Mouse (Mus musculus): ENCODE results near the gene Kif17. TPM values are rescaled to one million over a fixed set of nuclear protein-coding genes. Genes with fewer than 3 reads are reported as not detected.

The Kif17 gene
- polyA plus RNA-seq, 1 experiment from 2014 or later: 2.3 TPM

GRCm38 (mm10) chr4:138315781-138316180 is 65.5 kb downstream of the Kif17 start:
- 67% methylated on average over 9 of the region's 9 CpGs for WGBS
- Histone ChIP-seq H3K4me3 (replicated peaks) (no peak overlapping the region), H3K27me3 (no peaks in the 10 kb centered on the region), H3K9ac (no peak overlapping the region), H3K36me3 (peaks cover 68% of the 10 kb centered on the region), H3K4me1 (no peaks in the 10 kb centered on the region), H3K27ac (replicated peaks) (no peak overlapping the region), H3K9me3 (replicated peaks) (no peaks in the 10 kb centered on the region), H3K4me2 (replicated peaks) (no peak overlapping the region)
- no peak for ATAC-seq (ENCODE audit: insufficient number of reproducible peaks, low FRiP score, low TSS enrichment, low read depth)

GRCm38 (mm10) chr4:138316369-138316768 is 66.1 kb downstream of the Kif17 start:
- WGBS: 92% methylated on average over 6 of the region's 6 CpGs
- no peaks in the 10 kb centered on the region for H3K4me1 ChIP-seq
- H3K9me3 ChIP-seq (replicated peaks): no peaks in the 10 kb centered on the region

GRCm38 (mm10) chr4:138318509-138319266 is 68.5 kb downstream of the Kif17 start:
- no peak for ATAC-seq (ENCODE audit: insufficient number of reproducible peaks, low FRiP score, low TSS enrichment, low read depth)
- Histone ChIP-seq H3K9me3 (replicated peaks) (no peaks in the 10 kb centered on the region), H3K4me3 (replicated peaks) (no peak overlapping the region), H3K27ac (replicated peaks) (no peak overlapping the region), H3K4me1 (0 out of 2 replicates have a peak, but pooled peaks cover 2% of the 10 kb centered on the region), H3K36me3 (peaks cover 40% of the 10 kb centered on the region), H3K9ac (no peak overlapping the region), H3K4me2 (replicated peaks) (no peak overlapping the region), H3K27me3 (no peaks in the 10 kb centered on the region)
- WGBS: 50% methylated on average over 6 of the region's 6 CpGs

More at GRCm38 (mm10) chr4:138316369-138316768, 66.1 kb downstream of the Kif17 start:
- Histone ChIP-seq H3K9ac (no peak overlapping the region), H3K4me3 (replicated peaks) (no peak overlapping the region), H3K4me2 (replicated peaks) (no peak overlapping the region), H3K27ac (replicated peaks) (no peak overlapping the region), H3K27me3 (no peaks in the 10 kb centered on the region), H3K36me3 (peaks cover 62% of the 10 kb centered on the region)
- no peak for ATAC-seq (ENCODE audit: insufficient number of reproducible peaks, low FRiP score, low TSS enrichment, low read depth)

GRCm38 (mm10) chr4:138319508-138319907 is 69.3 kb downstream of the Kif17 start:
- no peaks in the 10 kb centered on the region for H3K27me3 ChIP-seq
- H3K4me1 ChIP-seq: 0 out of 2 replicates have a peak, but pooled peaks cover 8% of the 10 kb centered on the region
- ATAC-seq (ENCODE audit: insufficient number of reproducible peaks, low FRiP score, low TSS enrichment, low read depth): no peak
- peaks cover 32% of the 10 kb centered on the region for H3K36me3 ChIP-seq
- 33% methylated on average over 10 of the region's 10 CpGs for WGBS
- H3K27ac ChIP-seq (replicated peaks): no peak overlapping the region
- H3K9ac ChIP-seq: no peak overlapping the region
- H3K4me3 ChIP-seq (replicated peaks): no peak overlapping the region
- no peaks in the 10 kb centered on the region for H3K9me3 ChIP-seq (replicated peaks)
- H3K4me2 ChIP-seq (replicated peaks): no peak overlapping the region

GRCm38 (mm10) chr4:138320711-138321110 is 70.5 kb downstream of the Kif17 start:
- Histone ChIP-seq H3K4me1 (0 out of 2 replicates have a peak, but pooled peaks cover 11% of the 10 kb centered on the region), H3K27ac (replicated peaks) (no peak overlapping the region), H3K4me2 (replicated peaks) (no peak overlapping the region), H3K4me3 (replicated peaks) (no peak overlapping the region), H3K9ac (no peak overlapping the region), H3K9me3 (replicated peaks) (no peaks in the 10 kb centered on the region), H3K27me3 (no peaks in the 10 kb centered on the region), H3K36me3 (peaks cover 20% of the 10 kb centered on the region)
- 78% methylated on average over 11 of the region's 11 CpGs for WGBS
- ATAC-seq (ENCODE audit: insufficient number of reproducible peaks, low FRiP score, low TSS enrichment, low read depth): no peak

GRCm38 (mm10) chr4:138321488-138321887 is 71.3 kb downstream of the Kif17 start:
- H3K4me2 ChIP-seq (replicated peaks): no peak overlapping the region
- no peaks in the 10 kb centered on the region for H3K9me3 ChIP-seq (replicated peaks)
- H3K27ac ChIP-seq (replicated peaks): no peak overlapping the region
- H3K9ac ChIP-seq: no peak overlapping the region
- no peaks in the 10 kb centered on the region for H3K27me3 ChIP-seq
- WGBS: 63% methylated on average over 7 of the region's 7 CpGs
- ATAC-seq (ENCODE audit: insufficient number of reproducible peaks, low FRiP score, low TSS enrichment, low read depth): no peak
- no peak overlapping the region for H3K4me3 ChIP-seq (replicated peaks)
- peaks cover 14% of the 10 kb centered on the region for H3K36me3 ChIP-seq
- H3K4me1 ChIP-seq: peaks cover 14% of the 10 kb centered on the region; the same call in 1 of the 2 replicates

- Histone ChIP-seq H3K9ac (no peak overlapping the region), H3K4me3 (replicated peaks) (no peak overlapping the region)
Measured at GRCm38 (mm10) chr4:138322692-138323091, 72.5 kb downstream of the Kif17 start.

GRCm38 (mm10) chr4:138323753-138324152 is 73.5 kb downstream of the Kif17 start:
- peaks cover 16% of the 10 kb centered on the region; the same call in 1 of the 2 replicates for H3K4me1 ChIP-seq
- WGBS: 64% methylated on average over 4 of the region's 4 CpGs
- 0 out of 2 replicates have a peak overlapping the region, but pooled peaks have one; percentile 9 for H3K9ac ChIP-seq
- no peaks in the 10 kb centered on the region for H3K9me3 ChIP-seq (replicated peaks)
- no peak overlapping the region for H3K4me2 ChIP-seq (replicated peaks)
- H3K36me3 ChIP-seq: no peaks in the 10 kb centered on the region; the same call in 1 of the 2 replicates
- no peak for ATAC-seq (ENCODE audit: insufficient number of reproducible peaks, low FRiP score, low TSS enrichment, low read depth)
- peak overlapping the region; percentile 53; the same call in 1 of the 2 replicates for H3K27ac ChIP-seq (replicated peaks)
- H3K27me3 ChIP-seq: no peaks in the 10 kb centered on the region
- no peak overlapping the region for H3K4me3 ChIP-seq (replicated peaks)

More at GRCm38 (mm10) chr4:138322692-138323091, 72.5 kb downstream of the Kif17 start:
- H3K9me3 ChIP-seq (replicated peaks): no peaks in the 10 kb centered on the region
- no peak overlapping the region for H3K4me2 ChIP-seq (replicated peaks)
- H3K4me1 ChIP-seq: peaks cover 16% of the 10 kb centered on the region; the same call in 1 of the 2 replicates
- no peak for ATAC-seq (ENCODE audit: insufficient number of reproducible peaks, low FRiP score, low TSS enrichment, low read depth)
- no peaks in the 10 kb centered on the region for H3K27me3 ChIP-seq
- H3K27ac ChIP-seq (replicated peaks): no peak overlapping the region
- 54% methylated on average over 4 of the region's 4 CpGs for WGBS
- H3K36me3 ChIP-seq: peaks cover 2% of the 10 kb centered on the region

GRCm38 (mm10) chr4:138324451-138324850 is 74.2 kb downstream of the Kif17 start:
- Histone ChIP-seq H3K27me3 (no peaks in the 10 kb centered on the region), H3K4me3 (replicated peaks) (no peak overlapping the region), H3K9me3 (replicated peaks) (no peaks in the 10 kb centered on the region), H3K4me2 (replicated peaks) (no peak overlapping the region), H3K4me1 (peaks cover 16% of the 10 kb centered on the region; the same call in 1 of the 2 replicates), H3K27ac (replicated peaks) (no peak overlapping the region), H3K9ac (no peak overlapping the region), H3K36me3 (no peaks in the 10 kb centered on the region)
- 97% methylated on average over 3 of the region's 3 CpGs for WGBS
- ATAC-seq (ENCODE audit: insufficient number of reproducible peaks, low FRiP score, low TSS enrichment, low read depth): no peak

GRCm38 (mm10) chr4:138325466-138326076 is 75.3 kb downstream of the Kif17 start:
- Histone ChIP-seq H3K4me2 (replicated peaks) (peak overlapping the region; percentile 56), H3K36me3 (no peaks in the 10 kb centered on the region), H3K9me3 (replicated peaks) (no peaks in the 10 kb centered on the region), H3K27ac (replicated peaks) (peak overlapping the region; percentile 96), H3K4me3 (replicated peaks) (peak overlapping the region; percentile 96), H3K9ac (peak overlapping the region; percentile 90), H3K4me1 (peaks cover 20% of the 10 kb centered on the region; the same call in 1 of the 2 replicates), H3K27me3 (peaks cover under 1% of the 10 kb centered on the region; the same call in 1 of the 2 replicates)
- WGBS: under 1% methylated on average over 45 of the region's 45 CpGs
- ATAC-seq (ENCODE audit: insufficient number of reproducible peaks, low FRiP score, low TSS enrichment, low read depth): peak; percentile 89

GRCm38 (mm10) chr4:138326077-138326695 is 76.0 kb downstream of the Kif17 start, which contains the start of gene Pink1:
TSS of gene Pink1 (minus strand) at chr4:138326307.
- Histone ChIP-seq H3K9ac (peak within 1 kb of the TSS; percentile 90), H3K4me2 (replicated peaks) (peak within 1 kb of the TSS; percentile 56), H3K27ac (replicated peaks) (peak within 1 kb of the TSS; percentile 96), H3K27me3 (peaks cover 7% of the 10 kb centered on the region), H3K9me3 (replicated peaks) (no peaks in the 10 kb centered on the region), H3K36me3 (no peaks in the 10 kb centered on the region), H3K4me3 (replicated peaks) (peak within 1 kb of the TSS; percentile 96), H3K4me1 (peaks cover 21% of the 10 kb centered on the region; the same call in 1 of the 2 replicates)
- ATAC-seq (ENCODE audit: insufficient number of reproducible peaks, low FRiP score, low TSS enrichment, low read depth): peak; percentile 56
- WGBS: 3% methylated on average over 41 of the region's 41 CpGs
